Mouse (Mus musculus): ENCODE data around the gene Notum.

Notum gene

DNA sequence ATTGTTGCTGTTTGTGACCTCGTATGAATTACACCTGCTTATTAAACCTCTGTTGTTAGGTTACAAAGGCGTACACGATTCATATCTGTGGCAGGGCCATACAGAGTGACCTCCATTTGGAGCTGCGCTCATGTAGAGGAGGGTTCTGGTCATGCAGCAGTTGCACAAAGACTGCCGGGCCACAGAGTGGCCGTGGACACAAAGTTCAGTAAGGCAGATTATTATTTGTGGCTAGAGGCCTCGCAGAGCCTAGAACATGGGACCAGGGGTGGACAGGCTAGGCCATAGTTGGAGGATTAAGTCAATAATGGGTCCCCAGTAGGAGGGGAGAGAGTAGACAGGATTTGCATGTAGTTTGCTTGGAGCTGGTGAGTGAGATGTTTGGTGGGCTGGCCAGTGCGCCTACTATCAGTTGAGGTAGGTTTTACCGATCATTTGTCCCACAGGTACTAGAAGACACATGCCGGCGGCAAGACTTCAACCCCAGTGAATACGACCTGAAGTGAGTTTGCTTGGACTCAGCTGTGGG lies 12.7 kb upstream of the Notum start:
- DNase-seq, result no peak

DNA sequence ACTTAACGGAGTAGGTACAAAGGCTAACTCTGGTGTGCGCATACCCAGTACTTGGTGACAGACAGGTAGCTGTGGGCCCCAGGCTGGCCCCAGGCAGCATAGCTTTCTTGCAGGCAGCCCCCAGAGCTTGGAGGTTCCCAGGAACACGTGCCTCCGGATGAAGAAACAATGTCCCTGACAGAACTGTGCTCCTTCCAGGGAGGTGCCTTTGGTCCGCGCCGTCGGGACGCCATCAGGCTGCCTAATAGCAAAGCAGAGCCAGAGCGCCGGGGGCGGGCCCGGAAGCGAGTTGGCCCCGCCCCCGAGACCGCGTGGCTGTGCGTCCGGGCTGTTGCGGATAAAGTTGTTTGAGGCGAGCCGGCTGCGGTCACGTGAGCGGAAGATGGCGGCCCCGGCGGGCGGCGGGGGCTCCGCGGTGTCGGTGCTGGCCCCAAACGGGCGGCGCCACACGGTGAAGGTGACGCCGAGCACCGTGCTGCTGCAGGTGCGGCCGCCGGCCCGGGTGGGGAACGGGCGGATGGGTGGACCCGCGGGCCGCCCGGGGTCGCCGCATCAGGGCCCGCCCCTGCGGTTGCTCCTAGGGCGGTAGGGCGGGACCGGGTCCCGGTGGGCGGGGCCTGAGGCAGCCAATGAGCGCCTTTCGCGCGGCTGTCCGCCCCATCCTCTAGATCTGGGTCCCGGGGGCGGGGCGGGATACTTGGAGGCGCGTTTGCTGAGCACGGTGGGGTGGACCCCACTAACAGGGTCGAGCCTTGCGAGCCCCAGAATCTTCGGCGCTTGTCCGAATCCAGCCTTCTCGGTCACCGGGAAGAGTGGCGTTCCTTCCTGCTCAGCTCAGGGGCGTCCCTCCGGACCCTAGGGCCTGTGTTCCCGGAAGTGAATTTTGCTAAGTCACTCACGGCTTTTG lies 12.0 kb upstream of the Notum start, which contains the start of gene Aspscr1:
Gene Aspscr1, plus strand, starts transcription at position 287 of the 907 bp plus-strand sequence.
- DNase-seq, result peak; percentile 90

DNA sequence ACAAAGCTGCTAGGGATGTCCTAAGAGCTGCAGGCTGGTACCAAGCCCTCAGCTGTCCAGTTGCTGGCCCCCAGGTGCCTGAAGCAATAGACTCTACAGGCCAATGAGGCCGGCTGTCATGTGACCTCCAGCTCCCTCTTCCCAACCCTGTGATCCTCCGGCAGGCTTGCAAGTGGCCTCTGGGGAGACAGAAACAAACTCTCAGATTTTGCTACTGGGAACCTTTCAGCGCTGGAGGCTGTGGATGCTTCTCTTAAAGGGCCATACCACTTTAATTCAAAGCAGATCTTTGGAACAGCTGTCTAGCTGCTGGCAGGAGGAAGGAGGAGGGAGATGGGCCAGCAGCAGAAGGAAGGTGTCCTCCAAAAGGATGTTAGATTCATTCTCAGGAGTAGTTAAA lies 5.6 kb upstream of the Notum start:
- no peak for DNase-seq

DNA sequence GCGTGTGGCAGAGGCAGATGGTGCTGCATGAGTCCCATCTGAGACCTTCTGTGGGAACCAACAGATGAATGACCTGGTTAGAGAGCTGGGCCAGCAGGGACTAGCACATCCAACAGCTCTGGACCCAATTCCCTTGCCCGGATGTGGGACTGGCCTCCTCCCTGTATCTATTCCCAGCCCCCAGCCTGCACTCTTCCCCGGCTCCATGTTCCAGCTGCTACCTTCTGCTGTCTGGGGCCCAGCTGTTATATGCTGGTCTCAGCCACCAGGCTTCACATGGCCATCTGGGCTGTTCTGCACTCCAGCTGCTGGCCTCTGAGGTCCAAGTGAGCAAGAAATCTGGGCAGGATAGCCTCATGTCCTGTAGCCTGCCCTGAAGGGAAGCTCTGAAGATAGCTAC lies 4.4 kb upstream of the Notum start:
- DNase-seq, result no peak

DNA sequence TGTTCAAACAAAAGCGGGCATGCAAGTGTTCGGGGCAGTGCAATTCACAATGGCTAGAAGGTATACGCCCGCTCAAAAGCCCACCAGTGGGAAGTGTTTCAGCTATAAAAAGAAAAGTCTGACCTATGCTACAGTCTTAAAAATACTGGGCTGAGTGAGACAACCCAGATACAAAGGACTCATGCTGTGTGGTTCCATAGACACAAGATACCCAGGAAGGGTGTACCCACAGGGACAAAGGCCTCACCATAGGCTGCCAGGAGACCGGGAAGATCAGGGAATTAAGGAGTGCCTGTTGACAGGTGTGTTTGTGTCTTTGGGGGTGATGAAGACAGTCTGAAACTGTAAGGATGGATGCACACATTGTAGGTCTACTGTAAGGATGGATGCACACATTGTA lies 2.7 kb upstream of the Notum start:
- no peak for DNase-seq

DNA sequence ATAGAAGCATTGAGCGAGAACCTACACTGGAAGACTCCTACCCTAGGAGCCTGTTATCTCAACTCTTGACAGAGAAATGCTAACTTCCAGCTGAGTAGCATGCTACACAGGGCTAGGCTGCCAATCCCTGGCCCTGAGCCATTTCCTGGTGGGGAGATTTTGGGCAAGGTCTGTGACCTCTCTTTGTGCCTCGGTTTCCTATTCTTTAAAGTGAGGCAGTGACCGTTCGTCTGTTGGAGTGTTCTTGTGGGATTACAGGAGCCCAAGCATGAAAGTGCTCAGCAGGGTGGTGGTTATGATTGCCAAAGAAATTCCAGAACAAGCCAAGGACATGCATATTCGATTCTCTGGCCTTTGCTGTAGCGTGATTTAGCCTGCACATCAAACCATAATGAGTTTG lies 1.8 kb upstream of the Notum start:
- DNase-seq, result no peak

DNA sequence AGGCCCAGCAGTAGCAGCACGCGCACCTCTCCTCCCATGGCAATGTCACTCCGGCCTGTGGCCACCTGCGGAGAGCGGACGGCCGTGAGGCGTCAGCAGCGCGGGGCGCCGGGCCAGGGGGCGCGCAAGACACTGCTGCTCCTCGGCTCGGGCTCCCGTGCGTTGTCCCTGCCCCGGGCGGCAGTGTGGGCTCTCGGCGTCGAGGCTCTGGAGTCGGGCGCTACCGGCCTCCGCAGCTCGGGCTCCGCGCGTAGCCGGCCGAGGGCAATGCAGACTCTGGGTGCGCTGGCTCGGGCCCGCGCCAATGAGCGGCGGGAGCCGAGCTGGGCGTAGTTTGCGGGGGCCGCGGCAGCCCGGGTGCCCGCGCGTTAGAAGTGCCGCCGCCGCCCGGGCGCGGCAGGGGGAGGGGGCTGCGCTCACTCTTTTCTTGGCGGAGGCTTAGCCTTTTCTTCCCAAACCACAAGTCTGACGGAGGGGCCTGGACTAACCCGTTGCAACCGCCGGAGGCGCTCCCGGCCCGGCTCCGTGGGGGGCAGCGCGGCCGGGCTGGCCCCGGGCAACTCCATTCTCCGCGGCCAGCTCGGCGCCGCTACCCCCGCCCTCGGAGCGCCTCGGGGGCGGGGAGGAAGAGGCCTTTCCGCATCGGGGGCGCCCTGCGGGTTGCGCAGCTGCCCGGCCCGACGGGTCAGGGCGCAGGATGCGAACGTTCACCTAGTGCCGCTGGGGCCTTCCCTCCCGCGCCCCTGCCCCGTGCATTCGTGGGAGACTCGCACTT lies 487 bp downstream of the Notum start:
- DNase-seq, result no peak

DNA sequence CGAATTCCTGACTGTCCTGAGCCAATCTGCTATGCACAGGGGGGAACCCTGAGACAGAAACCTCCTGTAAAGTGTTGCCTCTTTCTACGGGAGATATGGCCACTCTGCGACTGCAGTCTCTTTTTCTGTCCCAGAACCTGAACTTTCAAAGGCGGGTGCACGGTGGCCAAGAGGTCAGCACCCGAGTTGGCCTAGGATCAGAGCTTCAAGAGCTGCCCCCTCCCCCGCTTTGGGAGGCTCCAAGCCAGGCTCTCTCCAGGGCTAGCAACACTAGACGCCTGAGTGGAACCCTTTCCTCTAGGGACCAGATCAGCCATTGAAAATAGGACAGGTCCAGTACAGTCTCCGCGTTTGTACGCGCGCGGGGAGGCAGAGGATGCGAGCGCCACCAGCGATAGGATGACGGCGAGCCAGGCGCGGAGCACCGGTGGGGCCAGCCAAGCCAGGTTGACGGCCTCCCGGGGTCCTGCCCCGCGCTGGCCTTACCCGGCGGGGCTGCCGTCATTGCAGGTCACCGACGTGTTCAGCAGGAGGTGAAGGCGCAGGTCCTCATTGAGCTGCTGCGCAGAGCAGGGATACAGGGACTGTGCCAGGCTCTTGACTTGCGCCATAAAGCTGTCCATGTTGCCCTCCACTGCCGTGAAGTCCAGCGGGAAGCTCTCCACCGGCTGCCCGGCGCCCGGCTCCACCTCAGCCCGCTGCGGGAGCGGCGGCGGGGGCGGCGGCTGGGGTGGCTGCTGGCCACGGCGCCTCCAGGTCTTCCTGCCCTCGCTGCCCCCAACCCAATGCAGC lies 1.3 kb downstream of the Notum start:
- no peak for DNase-seq

DNA sequence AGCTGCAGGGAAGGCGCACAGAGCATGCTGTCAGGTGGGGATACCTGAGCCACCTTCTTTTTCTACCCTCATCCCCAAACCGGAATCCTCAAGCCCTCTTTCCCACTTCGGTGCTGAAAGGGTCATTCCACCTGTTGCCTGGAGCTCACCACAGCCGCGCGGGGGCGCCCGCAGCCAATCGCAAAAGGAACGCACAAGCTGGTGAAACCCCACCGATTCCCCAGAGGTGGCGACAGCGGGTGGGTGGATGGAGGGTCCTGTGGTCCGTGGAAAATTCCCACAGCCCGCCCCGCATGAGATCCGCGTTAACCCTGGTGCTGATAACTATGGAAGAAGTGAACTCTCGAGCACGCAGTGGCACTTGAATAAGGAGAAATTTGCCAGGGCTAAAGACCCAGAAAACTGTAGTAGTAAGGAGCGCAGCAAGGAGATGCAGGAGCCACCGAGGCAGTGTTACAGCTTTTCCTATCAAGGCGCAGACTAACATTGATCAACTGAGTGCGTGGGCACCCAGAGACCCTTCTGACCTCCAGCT lies 2.0 kb downstream of the Notum start:
- peak; percentile 60 for DNase-seq

DNA sequence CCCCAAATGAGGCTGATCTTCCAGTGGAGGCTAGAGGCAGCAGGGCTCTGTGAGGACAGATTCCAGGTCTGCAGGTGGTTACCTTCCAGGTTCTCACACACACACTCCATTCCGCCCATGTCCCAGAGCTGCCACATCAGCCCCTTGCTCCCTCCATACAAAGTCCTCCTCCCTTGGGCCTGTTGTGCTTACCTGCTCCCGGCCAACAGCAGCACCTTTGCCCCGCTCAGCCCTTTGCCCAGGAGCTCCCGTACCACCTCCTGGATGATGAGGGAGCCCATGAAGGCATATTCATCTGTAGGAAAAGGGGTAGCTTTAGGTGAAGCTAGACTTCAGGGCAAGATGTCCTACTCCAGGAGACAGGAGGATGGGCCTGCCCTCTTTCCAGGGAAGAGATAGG lies 3.7 kb downstream of the Notum start:
- no peak for DNase-seq

DNA sequence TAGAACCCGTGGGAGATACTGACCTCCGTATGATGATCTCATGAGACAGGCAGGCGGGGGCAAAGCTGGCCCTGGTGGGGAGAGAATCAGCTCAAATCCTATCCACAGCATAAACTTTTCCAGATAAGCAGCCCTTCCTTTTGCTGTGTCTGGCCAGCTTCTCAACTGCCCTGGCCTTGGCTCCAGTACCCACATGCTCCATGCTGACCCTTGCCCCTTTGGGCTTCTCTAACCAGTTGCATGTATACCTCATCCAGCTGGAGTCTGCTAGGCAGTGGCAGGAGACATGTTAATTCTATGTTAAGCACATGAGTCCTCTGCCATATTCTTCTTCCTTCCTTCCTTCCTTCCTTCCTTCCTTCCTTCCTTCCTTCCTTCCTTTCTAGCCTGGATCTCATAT lies 6.2 kb downstream of the Notum start:
- no peak for DNase-seq

DNA sequence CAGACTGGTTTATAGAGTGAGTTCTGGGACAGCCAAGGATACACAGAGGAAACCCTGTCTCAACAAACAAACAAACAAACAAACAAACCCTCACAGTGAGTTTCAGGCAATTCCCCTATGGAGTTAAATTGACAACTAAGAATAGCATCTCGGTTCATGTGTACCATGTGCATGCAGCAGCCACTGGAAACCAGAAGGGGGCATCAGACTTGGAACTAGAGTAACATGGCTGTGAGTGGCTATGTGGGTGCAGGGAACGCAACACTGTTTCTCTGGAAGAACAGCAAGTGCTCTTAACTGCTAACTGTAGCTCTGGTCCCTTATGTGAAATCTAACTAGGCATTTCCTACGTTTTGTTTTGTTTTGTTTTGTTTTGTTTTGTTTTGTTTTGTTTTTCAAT lies 9.1 kb downstream of the Notum start:
- no peak for DNase-seq

DNA sequence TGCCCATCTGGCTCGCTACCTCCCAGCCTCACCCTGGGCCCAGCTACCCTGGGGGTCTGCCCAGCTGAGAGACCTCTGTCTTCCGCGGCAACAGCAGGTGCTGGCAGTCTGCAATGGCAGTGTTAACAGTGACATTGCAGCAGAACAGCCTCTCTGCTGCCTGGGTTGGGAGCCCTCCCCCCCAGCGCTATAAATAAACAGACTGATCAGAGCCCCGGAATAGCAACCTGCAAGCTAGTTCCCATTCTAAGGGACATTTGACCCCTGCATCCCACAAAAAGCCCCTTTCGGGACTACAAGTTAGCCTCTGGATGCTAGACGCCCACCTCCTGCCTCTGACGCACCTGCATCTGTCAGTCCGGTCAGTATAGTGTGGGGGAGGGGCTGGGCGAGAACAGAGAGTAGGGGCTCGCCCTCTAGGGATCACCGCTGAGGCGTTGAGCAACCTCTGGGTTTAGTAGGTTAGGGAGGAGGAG lies 12.9 kb downstream of the Notum start, which contains the start of gene Myadml2:
Gene Myadml2, minus strand, starts transcription at position 158 of the 476 bp plus-strand sequence.
- DNase-seq, result peak; percentile 53

DNA sequence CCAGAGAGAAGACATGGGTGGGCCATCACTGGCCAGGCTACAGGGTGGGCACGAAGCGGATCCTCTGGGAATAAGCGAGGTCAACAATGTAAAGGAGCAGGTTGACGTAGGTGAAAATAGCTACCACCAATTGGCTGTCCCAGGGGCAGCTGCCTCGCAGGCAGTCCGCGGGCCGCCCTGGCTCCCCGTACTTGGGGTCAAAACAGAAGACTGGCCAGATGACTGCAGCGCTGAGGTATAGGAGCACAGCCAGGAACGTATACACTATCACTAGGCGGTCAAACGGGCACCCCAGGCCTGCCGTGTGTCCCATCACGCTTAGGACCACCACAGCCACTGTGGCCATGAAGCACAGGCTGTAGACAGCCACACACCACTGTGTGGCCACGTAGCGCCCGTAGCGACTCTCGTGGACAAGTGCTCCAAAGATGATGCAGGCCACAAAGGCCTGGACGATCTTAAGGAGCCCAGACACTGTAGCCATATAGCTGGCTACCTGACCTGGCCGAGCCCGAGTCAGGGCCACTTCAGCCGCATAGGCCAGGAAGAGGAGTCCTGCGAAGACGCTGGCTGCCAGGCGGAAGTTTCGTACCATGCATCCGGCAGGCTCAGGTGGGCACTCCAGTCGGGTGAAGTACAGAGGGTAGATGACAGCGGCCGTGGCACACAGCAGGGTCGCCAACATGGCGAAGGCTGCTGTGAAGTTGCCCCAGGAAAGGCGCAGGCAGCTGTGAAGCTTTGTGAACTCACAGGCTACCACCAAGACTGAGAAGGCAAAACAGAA lies 13.7 kb downstream of the Notum start:
- no peak for DNase-seq

DNA sequence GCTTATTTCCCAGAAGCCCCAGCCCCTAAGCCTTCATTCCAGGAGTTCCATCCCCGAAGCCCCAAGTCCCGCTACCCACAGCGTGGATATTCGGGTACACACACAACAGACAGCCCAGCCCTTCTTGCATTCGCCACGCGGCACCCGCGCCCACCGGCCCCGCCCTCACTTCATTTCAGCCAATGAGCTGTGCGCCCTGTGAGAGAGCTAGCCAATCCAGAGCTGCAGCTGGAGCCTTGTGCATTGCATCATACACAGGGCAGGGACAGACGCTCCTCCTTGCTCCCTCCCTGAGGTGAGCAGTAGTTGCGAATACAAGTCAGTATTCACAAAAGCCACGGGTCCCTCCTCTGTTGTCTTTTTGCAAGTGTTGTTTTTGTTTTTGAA lies 17.4 kb downstream of the Notum start, which contains the start of gene Pycr1:
Gene Pycr1, minus strand, starts transcription at position 169 of the 387 bp plus-strand sequence.
- DNase-seq, result peak; percentile 89

DNA sequence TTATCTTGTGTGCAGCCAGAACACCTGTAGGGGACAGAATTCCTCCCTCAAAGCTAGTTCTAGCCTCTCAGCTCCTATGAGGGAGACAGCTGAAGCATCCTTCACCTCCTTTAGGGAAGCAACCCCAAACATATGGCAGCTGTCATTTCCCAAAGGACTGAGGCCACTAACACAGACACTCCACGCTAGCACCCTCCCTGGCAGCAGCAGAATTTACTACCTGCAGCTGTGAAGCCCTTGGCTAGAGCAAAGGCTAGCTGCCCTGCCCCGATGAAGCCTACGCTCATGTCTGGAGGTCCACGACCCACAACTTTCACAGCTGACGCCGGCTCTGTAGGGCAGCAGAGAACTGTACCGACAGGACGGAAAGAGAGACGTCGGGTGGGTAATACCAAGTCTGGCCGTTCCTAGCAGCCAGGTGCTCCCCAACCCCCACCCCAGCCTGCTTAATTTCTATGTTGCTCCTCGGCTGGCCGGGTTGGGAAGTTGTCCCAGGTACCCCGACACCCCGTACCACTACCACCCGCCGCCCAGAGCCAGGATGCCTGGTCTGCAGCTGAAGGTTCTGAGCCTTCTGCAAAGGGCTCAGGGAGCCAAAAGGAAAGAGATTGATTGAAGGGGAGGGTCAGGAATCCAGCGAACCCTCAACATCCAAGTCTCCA lies 17.9 kb downstream of the Notum start:
- no peak for DNase-seq

DNA sequence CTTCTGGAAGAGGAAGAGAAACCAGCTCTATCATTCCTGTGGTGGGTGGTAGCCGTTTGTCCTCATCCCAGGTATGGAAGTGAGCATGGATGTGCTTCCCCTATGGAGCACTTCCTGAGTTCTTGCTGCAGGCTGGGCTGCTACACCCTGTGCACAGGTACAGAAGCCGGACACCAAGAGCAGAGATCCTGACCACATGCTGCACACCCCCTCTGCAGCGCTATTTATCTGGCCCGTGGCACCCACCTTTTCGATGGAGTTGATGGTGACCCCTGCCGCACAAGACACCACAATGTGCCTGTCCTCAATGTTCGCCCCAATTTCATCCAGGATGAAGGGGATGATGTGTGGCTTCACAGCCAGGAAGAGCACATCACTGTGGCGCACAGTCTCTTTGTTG lies 19.1 kb downstream of the Notum start:
- no peak for DNase-seq

DNA sequence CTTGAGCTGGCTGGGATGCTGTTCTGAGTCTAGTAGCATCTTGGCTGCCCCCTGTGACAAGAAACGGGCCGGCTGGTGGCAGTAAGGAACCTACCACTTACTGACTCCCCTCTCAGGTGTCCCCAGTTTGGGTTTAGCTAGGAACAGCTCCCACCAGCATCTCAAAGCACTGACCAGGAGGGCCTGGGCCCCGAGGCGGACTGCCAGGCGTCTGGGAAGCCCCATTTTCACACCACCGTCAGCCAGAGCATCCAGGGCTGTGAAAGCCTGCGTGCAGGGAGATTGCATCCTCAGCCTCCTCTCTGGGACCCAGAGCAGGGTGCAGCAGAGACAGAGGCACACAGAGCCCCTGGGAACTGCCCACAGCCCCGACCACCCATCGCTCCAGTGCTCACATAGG lies 19.7 kb downstream of the Notum start:
- DNase-seq, result no peak

DNA sequence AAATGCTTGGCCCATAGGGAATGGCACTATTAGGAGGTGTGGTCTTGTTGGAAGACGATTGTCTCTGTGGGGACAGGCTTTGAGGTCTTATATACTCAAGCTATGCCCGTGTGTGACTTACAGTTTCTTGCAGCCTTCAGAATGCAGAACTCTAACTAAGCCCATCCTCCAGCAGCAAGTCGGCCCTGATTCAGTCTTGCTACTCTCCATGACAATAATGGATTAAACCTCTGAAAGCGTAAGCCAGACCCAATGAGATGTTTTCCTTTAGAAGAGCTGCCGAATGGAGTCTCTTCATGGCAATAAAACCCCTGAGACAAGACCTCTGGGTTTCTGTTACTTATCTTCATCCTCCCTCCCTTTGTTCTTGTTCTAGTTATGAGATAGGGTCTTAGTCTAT lies 26.2 kb downstream of the Notum start:
- DNase-seq, result no peak

DNA sequence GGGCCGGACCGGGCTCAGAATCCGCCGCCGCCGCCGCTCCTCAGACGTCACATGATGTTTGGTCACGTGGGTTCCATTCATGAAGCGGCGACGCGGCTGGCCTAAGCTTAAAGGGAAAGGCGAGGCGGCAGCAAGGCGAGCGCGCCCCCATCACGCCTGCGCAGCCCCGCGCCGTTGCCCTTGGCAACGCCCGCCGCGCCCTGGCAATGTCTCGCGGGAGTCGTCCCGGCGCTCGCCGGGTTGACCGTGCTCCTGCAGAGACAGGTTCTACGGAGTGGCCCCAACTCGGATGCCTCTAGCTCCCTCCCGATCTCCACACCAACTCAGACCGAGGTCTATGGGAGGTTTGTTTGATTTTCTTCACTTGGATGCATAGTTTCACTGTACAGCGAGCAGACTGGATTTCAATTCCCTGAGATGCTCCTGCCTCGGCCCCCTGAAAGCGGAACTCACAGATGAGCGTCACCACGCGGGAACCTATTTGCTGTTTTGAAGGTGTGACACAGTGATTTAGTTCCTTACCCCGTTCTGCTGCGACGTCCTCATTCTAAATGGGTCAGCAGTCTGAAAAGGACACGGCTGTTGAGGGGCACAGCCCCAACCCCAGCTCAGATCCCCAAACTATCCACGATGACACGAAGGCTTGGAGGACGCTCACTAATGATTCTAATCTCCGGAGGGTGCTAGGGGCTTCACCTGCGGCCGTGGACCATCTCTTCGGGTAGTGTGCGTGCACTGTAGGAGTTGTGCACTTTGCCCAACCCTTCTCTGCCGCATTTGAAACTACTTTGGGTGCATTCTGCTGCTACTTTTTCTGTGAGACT lies 27.2 kb downstream of the Notum start, which contains the start of gene Mafg:
Gene Mafg, minus strand, starts transcription at position 81 of the 824 bp plus-strand sequence.
- peak; percentile 90 for DNase-seq

Data from cerebellum, adult 8-10 months (tissue).